Comparison of ENCODE assay signal across 16 mouse cellular contexts in the genomic region with DNA sequence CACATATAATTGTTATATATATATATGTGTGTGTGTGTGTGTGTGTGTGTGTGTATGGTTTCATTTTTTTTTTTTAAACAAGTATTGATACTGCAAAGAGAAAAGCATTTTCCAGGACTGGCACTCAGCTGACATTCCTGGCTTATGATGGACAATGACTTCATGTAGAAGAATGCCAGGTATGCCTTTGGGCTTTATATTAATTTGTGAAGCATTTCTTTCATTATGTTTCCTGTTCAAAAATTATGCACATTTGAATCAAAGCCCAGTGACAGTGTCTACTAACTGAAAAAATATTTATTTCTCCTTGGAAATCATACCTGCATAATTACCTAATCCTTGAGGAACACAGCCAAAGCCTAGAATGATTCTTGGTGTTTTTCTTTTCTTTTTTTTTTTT.
"Had no signal": no experiment of that assay in that cellular context is flagged by ENCODE, and none has a peak within 500 bp of the region (broad histone marks: within the 10 kb centered on the region; RNA-seq: fewer than 3 reads in every experiment).

No protein-coding gene starts in this region.

- ATAC-seq: midbrain, embryonic 16.5 days had no signal

- H3K27me3 ChIP-seq: midbrain, embryonic 12.5 days; neural tube, embryonic 13.5 days; neural tube, embryonic 15.5 days; stomach, embryonic 15.5 days had no signal

- DNase-seq: lung, adult 18-20 months; lung, embryonic 14.5 days; lung, postnatal 10 days; lung, postnatal 4 days; midbrain, embryonic 14.5 days; retina, postnatal 1 day; right cerebral cortex, adult 18-20 months; right cerebral cortex, postnatal 25 days; thymus, adult 18-20 months; thymus, postnatal 14 days; thymus, postnatal 36 days had no signal
